In genomic region chr14:21304815-21305214, GRCm38 (mm10) we compare ENCODE assay signal across 11 mouse cellular contexts.
DNase-seq lines count a peak whose midpoint lies in the region; ATAC-seq lines count a peak whose summit lies in the region.
"Had no signal": no experiment of that assay in that cellular context is flagged by ENCODE, and none has a peak within 500 bp of the region (broad histone marks: within the 10 kb centered on the region; RNA-seq: fewer than 3 reads in every experiment).

No protein-coding gene starts in this region.

- WGBS in heart, embryonic 16.5 days: 84% methylated on average over 1 of the region's 1 CpGs

- H3K9ac ChIP-seq in heart, embryonic 16.5 days (ENCODE audit: low read length): no peak overlapping the region
- H3K9ac ChIP-seq: liver, embryonic 12.5 days had no signal

- no peaks in the 10 kb centered on the region for H3K27me3 ChIP-seq in heart, embryonic 16.5 days (ENCODE audit: control insufficient read depth, insufficient read depth, low read length)
- H3K27me3 ChIP-seq: liver, embryonic 12.5 days had no signal

- peak; percentile 55; the same call in 1 of the 2 replicates for ATAC-seq in heart, embryonic 16.5 days (replicated peaks; ENCODE audit: extremely low read depth, insufficient read depth, low FRiP score)
- ATAC-seq: liver, embryonic 12.5 days had no signal

- no peaks in the 10 kb centered on the region for H3K9me3 ChIP-seq in heart, embryonic 16.5 days (replicated peaks; ENCODE audit: control insufficient read depth, low read length)
- H3K9me3 ChIP-seq: liver, embryonic 12.5 days had no signal

- H3K27ac ChIP-seq in heart, embryonic 16.5 days (ENCODE audit: low read length): peak overlapping the region; percentile 40
- H3K27ac ChIP-seq: heart, adult 2 months; liver, embryonic 12.5 days had no signal

- intact Hi-C loops in heart, postnatal 25 days (cut with DNase I): no loop called here

- no peak overlapping the region for H3K4me3 ChIP-seq in heart, embryonic 16.5 days (ENCODE audit: low read length)
- H3K4me3 ChIP-seq: heart, adult 2 months; liver, embryonic 12.5 days had no signal

- no peak overlapping the region for H3K4me2 ChIP-seq in heart, embryonic 16.5 days (ENCODE audit: low read depth, low read length)
- H3K4me2 ChIP-seq: liver, embryonic 12.5 days had no signal

- no peaks in the 10 kb centered on the region for H3K36me3 ChIP-seq in heart, embryonic 16.5 days (ENCODE audit: control insufficient read depth, insufficient read depth)
- H3K36me3 ChIP-seq: liver, embryonic 12.5 days had no signal

- DNase-seq in heart, postnatal 25 days (ENCODE audit: low spot score): no peak
- DNase-seq in cerebellum, adult 18-20 months: peak; percentile 35 to 56
- DNase-seq in cerebellum, postnatal 14 days: peak; percentile 12 to 40
- DNase-seq in gastrocnemius, postnatal 25 days: peak; percentile 45
- no peak for DNase-seq in ovary, postnatal 36 days (ENCODE audit: low spot score)
- no peak for DNase-seq in frontal cortex, postnatal 36 days (ENCODE audit: low spot score in 2 of 2)
- DNase-seq: layer of hippocampus, adult 9-11 months; lung, postnatal 4 days had no signal

- H3K4me1 ChIP-seq in heart, embryonic 16.5 days (ENCODE audit: control insufficient read depth, insufficient read depth, low read length): peaks cover 8% of the 10 kb centered on the region
- H3K4me1 ChIP-seq: liver, embryonic 12.5 days had no signal

Comparison
In these comparisons a context has a peak if more than half of its experiments do, and no peak if none do; other contexts are left out.
1. DNase-seq: peak in cerebellum, adult 18-20 months (2 of 2), cerebellum, postnatal 14 days (2 of 2) and gastrocnemius, postnatal 25 days (single experiment); none in heart, postnatal 25 days (single experiment), ovary, postnatal 36 days (single experiment) and frontal cortex, postnatal 36 days (0 of 2).